10 mouse cellular contexts compared by ENCODE assay signal in the genomic region with DNA sequence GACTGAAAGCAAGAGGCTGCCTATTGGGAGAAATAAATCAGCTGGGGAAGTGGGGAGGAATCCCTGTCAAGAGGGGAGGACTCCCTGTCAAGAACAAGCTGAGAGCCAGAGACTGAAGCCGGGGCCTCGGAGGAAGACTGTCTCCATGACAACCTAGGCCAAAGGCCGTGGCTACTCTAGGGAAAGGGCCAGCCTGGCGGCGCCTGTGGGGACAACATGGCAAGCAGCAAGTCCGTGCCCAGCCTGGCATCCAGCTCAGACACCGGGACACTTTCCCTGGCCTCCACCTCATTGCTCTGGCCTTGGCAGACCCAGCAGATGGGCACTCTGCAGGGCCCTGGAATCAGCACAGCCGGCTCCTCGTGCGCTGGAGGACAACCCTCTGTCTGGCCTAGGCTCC.
DNase-seq lines count a peak whose midpoint lies in the region; ATAC-seq lines count a peak whose summit lies in the region.
"Had no signal": no experiment of that assay in that cellular context is flagged by ENCODE, and none has a peak within 500 bp of the region (broad histone marks: within the 10 kb centered on the region; RNA-seq: fewer than 3 reads in every experiment).

No protein-coding gene starts in this region.

- H3K9ac ChIP-seq in midbrain, embryonic 16.5 days (ENCODE audit: low read depth, low read length) = no peak overlapping the region
- no peak overlapping the region for H3K9ac ChIP-seq in heart, embryonic 15.5 days
- H3K9ac ChIP-seq in midbrain, embryonic 15.5 days = no peak overlapping the region
- H3K9ac ChIP-seq: midbrain, embryonic 12.5 days had no signal

- no peaks in the 10 kb centered on the region for H3K36me3 ChIP-seq in midbrain, embryonic 10.5 days
- H3K36me3 ChIP-seq in midbrain, embryonic 16.5 days (ENCODE audit: control insufficient read depth, insufficient read depth, low read length) = no peaks in the 10 kb centered on the region
- no peaks in the 10 kb centered on the region for H3K36me3 ChIP-seq in heart, embryonic 15.5 days
- no peaks in the 10 kb centered on the region for H3K36me3 ChIP-seq in midbrain, embryonic 15.5 days (replicated peaks)
- H3K36me3 ChIP-seq: midbrain, embryonic 12.5 days had no signal

- H3K4me3 ChIP-seq in midbrain, embryonic 10.5 days = no peak overlapping the region
- H3K4me3 ChIP-seq in midbrain, embryonic 16.5 days (ENCODE audit: low read depth, low read length) = no peak overlapping the region
- no peak overlapping the region for H3K4me3 ChIP-seq in heart, embryonic 15.5 days
- H3K4me3 ChIP-seq in midbrain, embryonic 15.5 days = no peak overlapping the region
- H3K4me3 ChIP-seq: midbrain, embryonic 12.5 days had no signal

- peaks cover 37% of the 10 kb centered on the region for H3K4me1 ChIP-seq in midbrain, embryonic 10.5 days
- H3K4me1 ChIP-seq in midbrain, embryonic 16.5 days (ENCODE audit: control insufficient read depth, insufficient read depth, low read length) = peaks cover 16% of the 10 kb centered on the region
- H3K4me1 ChIP-seq in heart, embryonic 15.5 days (replicated peaks) = peaks cover 42% of the 10 kb centered on the region
- H3K4me1 ChIP-seq in midbrain, embryonic 15.5 days = peaks cover 16% of the 10 kb centered on the region

- DNase-seq in midbrain, embryonic 10.5 days (ENCODE audit: low spot score) = peak; percentile 71
- DNase-seq in cerebellum, postnatal 25 days = peak; percentile 98
- DNase-seq in kidney, postnatal 36 days = peak; percentile 80 to 84
- no peak for DNase-seq in spleen, adult 18-20 months

- H3K4me2 ChIP-seq in midbrain, embryonic 16.5 days (ENCODE audit: low read length) = no peak overlapping the region
- no peak overlapping the region for H3K4me2 ChIP-seq in heart, embryonic 15.5 days
- H3K4me2 ChIP-seq in midbrain, embryonic 15.5 days = no peak overlapping the region
- H3K4me2 ChIP-seq: midbrain, embryonic 12.5 days had no signal

- peak overlapping the region; percentile 73 for H3K27ac ChIP-seq in midbrain, embryonic 10.5 days (replicated peaks)
- no peak overlapping the region for H3K27ac ChIP-seq in midbrain, embryonic 16.5 days (ENCODE audit: low read length)
- 0 out of 2 replicates have a peak overlapping the region, but pooled peaks have one; percentile 1 for H3K27ac ChIP-seq in heart, embryonic 15.5 days
- no peak overlapping the region for H3K27ac ChIP-seq in midbrain, embryonic 15.5 days
- H3K27ac ChIP-seq: kidney, postnatal 0 days; midbrain, embryonic 12.5 days had no signal

- no peak for ATAC-seq in midbrain, embryonic 16.5 days
- ATAC-seq in heart, embryonic 15.5 days (replicated peaks; ENCODE audit: insufficient number of reproducible peaks, insufficient read depth, low FRiP score, low read depth) = no peak
- peak; percentile 54; the same call in 1 of the 2 replicates for ATAC-seq in midbrain, embryonic 15.5 days (replicated peaks)
- no peak for ATAC-seq in megakaryocyte-erythroid progenitor cell, adult 5-6 weeks (replicated peaks; ENCODE audit: low FRiP score, low TSS enrichment, poor library complexity, severe bottlenecking)

- 51% methylated on average over 10 of the region's 10 CpGs for WGBS in midbrain, embryonic 10.5 days
- WGBS in midbrain, embryonic 16.5 days = 29% methylated on average over 10 of the region's 10 CpGs
- 63% methylated on average over 10 of the region's 10 CpGs for WGBS in heart, embryonic 15.5 days
- 35% methylated on average over 10 of the region's 10 CpGs for WGBS in midbrain, embryonic 15.5 days

- peaks cover 6% of the 10 kb centered on the region; the same call in 1 of the 2 replicates for H3K27me3 ChIP-seq in midbrain, embryonic 10.5 days (ENCODE audit: low read depth, poor library complexity, severe bottlenecking)
- H3K27me3 ChIP-seq in midbrain, embryonic 16.5 days (ENCODE audit: control insufficient read depth, insufficient read depth, low read depth, low read length) = no peaks in the 10 kb centered on the region
- no peaks in the 10 kb centered on the region for H3K27me3 ChIP-seq in heart, embryonic 15.5 days
- H3K27me3 ChIP-seq in midbrain, embryonic 15.5 days (replicated peaks) = no peaks in the 10 kb centered on the region

- H3K9me3 ChIP-seq in midbrain, embryonic 10.5 days (replicated peaks) = no peaks in the 10 kb centered on the region
- no peaks in the 10 kb centered on the region for H3K9me3 ChIP-seq in midbrain, embryonic 16.5 days (replicated peaks; ENCODE audit: control insufficient read depth, low read length, poor library complexity, severe bottlenecking)
- no peaks in the 10 kb centered on the region for H3K9me3 ChIP-seq in heart, embryonic 15.5 days (replicated peaks)
- H3K9me3 ChIP-seq in midbrain, embryonic 15.5 days = no peaks in the 10 kb centered on the region
- H3K9me3 ChIP-seq: midbrain, embryonic 12.5 days had no signal

Comparison
In these comparisons a context has a peak if more than half of its experiments do, and no peak if none do; other contexts are left out.
1. H3K27ac ChIP-seq: peak in midbrain, embryonic 10.5 days (single experiment) and heart, embryonic 15.5 days (single experiment); none in midbrain, embryonic 16.5 days (single experiment) and midbrain, embryonic 15.5 days (single experiment).
2. DNase-seq: peak in midbrain, embryonic 10.5 days (single experiment), cerebellum, postnatal 25 days (2 of 2) and kidney, postnatal 36 days (2 of 2); none in spleen, adult 18-20 months (0 of 2).